Mouse (Mus musculus) CD4-positive, CD25-positive, alpha-beta regulatory T cell (primary cell): Measurements from ENCODE around the gene Gm5169. TPM values are rescaled to one million over a fixed set of nuclear protein-coding genes. Genes with fewer than 3 reads are reported as not detected.

ENCODE experiments used
- polyA plus RNA-seq: library from polyadenylated mRNA; unstranded; fragments of 100-300 nt; shearing (Covaris generic); gene quantifications from one replicate; pipeline ENCODE4 v1.2.1, GENCODE M21; 2017

Gene Gm5169
- polyA plus RNA-seq: not detected

DNA sequence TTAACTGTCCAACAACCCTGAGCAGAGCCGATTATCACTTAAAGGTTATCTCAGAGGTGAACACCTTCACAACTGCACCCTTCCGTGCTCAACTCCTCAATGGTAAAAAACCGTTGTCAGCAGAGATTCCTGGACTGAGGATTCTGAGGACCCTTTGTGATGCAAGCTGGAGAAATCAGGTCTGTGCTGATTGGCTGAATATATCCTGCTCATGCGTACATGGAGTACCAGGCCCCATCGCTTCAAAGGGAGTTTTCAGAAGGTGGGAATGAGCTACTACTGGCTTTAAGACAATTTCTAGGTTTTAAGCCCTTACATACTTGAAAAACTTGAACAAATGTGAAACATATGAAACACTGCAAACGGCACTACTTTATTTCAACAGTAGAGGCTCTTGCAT lies at the start of gene Gm5169:
Gm5169 (minus strand) TSS at position 101 of the 400 bp plus-strand sequence.

